In genomic region chr3:84217961-84218351, GRCm38 (mm10) we compare ENCODE assay signal across 17 mouse cellular contexts. TPM values are rescaled to one million over a fixed set of nuclear protein-coding genes. Genes with fewer than 3 reads are reported as not detected.
A peak's percentile ranks its signal among the peaks of the same experiment; 100 is the strongest.
DNase-seq lines count a peak whose midpoint lies in the region; ATAC-seq lines count a peak whose summit lies in the region.
"Had no signal": no experiment of that assay in that cellular context is flagged by ENCODE, and none has a peak within 500 bp of the region (broad histone marks: within the 10 kb centered on the region; RNA-seq: fewer than 3 reads in every experiment).

No protein-coding gene starts in this region.

- H3K4me2 ChIP-seq in embryonic facial prominence, embryonic 13.5 days: peak overlapping the region; percentile 35
- peak overlapping the region; percentile 69 for H3K4me2 ChIP-seq in hindbrain, embryonic 12.5 days (replicated peaks)
- peak overlapping the region; percentile 69 for H3K4me2 ChIP-seq in midbrain, embryonic 15.5 days

- 0 out of 2 replicates have a peak overlapping the region, but pooled peaks have one; percentile 10 for H3K4me3 ChIP-seq in embryonic facial prominence, embryonic 13.5 days
- peak overlapping the region; percentile 55 for H3K4me3 ChIP-seq in hindbrain, embryonic 12.5 days
- H3K4me3 ChIP-seq in midbrain, embryonic 15.5 days: peak overlapping the region; percentile 55

- DNase-seq in heart, adult 11 months: peak; percentile 54
- DNase-seq in heart, adult 9 months (ENCODE audit: low spot score in 2 of 2): no peak
- DNase-seq in cerebellum, adult 9-11 months: no peak
- no peak for DNase-seq in T-cell, adult 2 months (ENCODE audit: low spot score)
- DNase-seq: adrenal gland, adult 2 months; cerebellum, adult 11 months; gastrocnemius, postnatal 14 days; kidney, adult 9 months; thymus, adult 18-20 months had no signal

- peak overlapping the region; percentile 52 for H3K9ac ChIP-seq in embryonic facial prominence, embryonic 13.5 days
- H3K9ac ChIP-seq in hindbrain, embryonic 12.5 days: peak overlapping the region; percentile 44; the same call in 1 of the 2 replicates
- peak overlapping the region; percentile 34 for H3K9ac ChIP-seq in midbrain, embryonic 15.5 days
- H3K9ac ChIP-seq: liver, embryonic 14.5 days had no signal

- WGBS in embryonic facial prominence, embryonic 13.5 days: 32% methylated on average over 4 of the region's 4 CpGs
- 24% methylated on average over 4 of the region's 4 CpGs for WGBS in hindbrain, embryonic 12.5 days
- 12% methylated on average over 4 of the region's 4 CpGs for WGBS in midbrain, embryonic 15.5 days

- H3K4me1 ChIP-seq in embryonic facial prominence, embryonic 13.5 days: peaks cover 68% of the 10 kb centered on the region
- H3K4me1 ChIP-seq in hindbrain, embryonic 12.5 days: peaks cover 57% of the 10 kb centered on the region
- peaks cover 67% of the 10 kb centered on the region for H3K4me1 ChIP-seq in midbrain, embryonic 15.5 days

- no peak for ATAC-seq in embryonic facial prominence, embryonic 13.5 days (ENCODE audit: insufficient number of reproducible peaks, insufficient read depth, low FRiP score, low TSS enrichment, low read depth)
- ATAC-seq in hindbrain, embryonic 12.5 days (ENCODE audit: low FRiP score): no peak
- no peak for ATAC-seq in midbrain, embryonic 15.5 days (replicated peaks)
- no peak for ATAC-seq in erythroblast, adult 5-6 weeks (replicated peaks; ENCODE audit: low FRiP score, poor library complexity, severe bottlenecking)

- no peaks in the 10 kb centered on the region for H3K36me3 ChIP-seq in embryonic facial prominence, embryonic 13.5 days
- no peaks in the 10 kb centered on the region for H3K36me3 ChIP-seq in hindbrain, embryonic 12.5 days
- H3K36me3 ChIP-seq in midbrain, embryonic 15.5 days (replicated peaks): no peaks in the 10 kb centered on the region

- H3K9me3 ChIP-seq in embryonic facial prominence, embryonic 13.5 days: no peaks in the 10 kb centered on the region
- H3K9me3 ChIP-seq in hindbrain, embryonic 12.5 days (replicated peaks): no peaks in the 10 kb centered on the region
- H3K9me3 ChIP-seq in midbrain, embryonic 15.5 days: no peaks in the 10 kb centered on the region

- H3K27ac ChIP-seq in embryonic facial prominence, embryonic 13.5 days: peak overlapping the region; percentile 72
- H3K27ac ChIP-seq in hindbrain, embryonic 12.5 days: peak overlapping the region; percentile 24; the same call in 1 of the 2 replicates
- H3K27ac ChIP-seq in midbrain, embryonic 15.5 days: peak overlapping the region; percentile 43; the same call in 1 of the 2 replicates
- H3K27ac ChIP-seq: liver, embryonic 14.5 days had no signal

- no peaks in the 10 kb centered on the region for H3K27me3 ChIP-seq in embryonic facial prominence, embryonic 13.5 days
- no peaks in the 10 kb centered on the region for H3K27me3 ChIP-seq in hindbrain, embryonic 12.5 days
- no peaks in the 10 kb centered on the region for H3K27me3 ChIP-seq in midbrain, embryonic 15.5 days (replicated peaks)

RNA-seq across cellular contexts. Expression of gene Gm6525, which starts 44.1 kb away (rescaled TPM):
- polyA plus RNA-seq in embryonic facial prominence, embryonic 13.5 days (2015; fragmentation: Nextera tagmentation; extraction: Ambion mirVana): 1.2 and 1.6 TPM in 2 replicates
- polyA plus RNA-seq in hindbrain, embryonic 12.5 days (2016; fragmentation: Nextera tagmentation; extraction: Ambion mirVana): 1.4 and 2.4 TPM in 2 replicates
- polyA plus RNA-seq in midbrain, embryonic 15.5 days (2015; fragmentation: Nextera tagmentation; extraction: Ambion mirVana): 2.0 and 2.5 TPM in 2 replicates
- total RNA-seq in erythroblast, adult 5-6 weeks (2015; ENCODE audit: low replicate concordance): not detected in 2 replicates
- total RNA-seq in erythroblast, adult 5-6 weeks (2017; ENCODE audit: low replicate concordance): not detected in 2 replicates
- total RNA-seq: gastrocnemius, postnatal 14 days; layer of hippocampus, postnatal 14 days; megakaryocyte, adult 5-6 weeks had no signal
- polyA plus RNA-seq: adrenal gland, adult 2 months; small intestine, adult 2 months had no signal
